Mouse (Mus musculus): ENCODE results near the gene Pde3a. TPM values are rescaled to one million over a fixed set of nuclear protein-coding genes. Genes with fewer than 3 reads are reported as not detected.

Gene Pde3a
- polyA plus RNA-seq, 1 experiment from 2014 or later: 2.8 TPM

- Histone ChIP-seq H3K9me3 (no peaks in the 10 kb centered on the region), H3K9ac (no peak overlapping the region), H3K4me2 (replicated peaks) (no peak overlapping the region), H3K27me3 (replicated peaks) (no peaks in the 10 kb centered on the region), H3K36me3 (no peaks in the 10 kb centered on the region), H3K27ac (no peak overlapping the region), H3K4me1 (no peaks in the 10 kb centered on the region), H3K4me3 (no peak overlapping the region)
- WGBS: 91% methylated on average over 3 of the region's 3 CpGs
- no peak for ATAC-seq (ENCODE audit: low FRiP score, low read depth)
Measured at GRCm38 (mm10) chr6:141271579-141271978, 22.5 kb downstream of the Pde3a start.

- Histone ChIP-seq H3K27ac (no peak overlapping the region), H3K9me3 (no peaks in the 10 kb centered on the region), H3K27me3 (replicated peaks) (no peaks in the 10 kb centered on the region), H3K4me1 (no peaks in the 10 kb centered on the region), H3K4me3 (no peak overlapping the region), H3K36me3 (no peaks in the 10 kb centered on the region), H3K4me2 (replicated peaks) (no peak overlapping the region), H3K9ac (no peak overlapping the region)
- WGBS: 86% methylated on average over 6 of the region's 6 CpGs
- no peak for ATAC-seq (ENCODE audit: low FRiP score, low read depth)
Measured at GRCm38 (mm10) chr6:141273685-141274084, 24.6 kb downstream of the Pde3a start.

DNA sequence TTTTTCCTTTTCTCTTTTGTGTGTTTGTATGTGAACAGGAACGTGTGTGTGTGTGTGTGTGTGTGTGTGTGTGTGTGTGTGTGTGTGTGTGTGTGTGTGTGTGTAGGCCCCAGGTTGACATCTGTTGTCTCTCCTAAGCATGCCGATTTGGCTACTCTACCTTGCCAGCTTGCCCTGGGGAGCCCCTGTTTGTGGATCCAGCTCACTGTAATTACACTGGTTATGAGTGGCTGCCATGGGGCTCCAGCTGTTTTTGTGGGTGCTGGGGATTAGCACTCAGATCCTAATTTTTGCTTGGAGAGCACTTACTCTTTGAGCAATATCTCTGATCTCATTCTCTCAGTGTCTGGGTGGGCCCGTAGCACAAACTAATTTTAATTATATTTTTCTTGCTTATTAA, 32.6 kb downstream of the Pde3a start:
- no peak overlapping the region for H3K4me2 ChIP-seq (replicated peaks)
- no peaks in the 10 kb centered on the region for H3K9me3 ChIP-seq
- H3K4me1 ChIP-seq: no peaks in the 10 kb centered on the region
- ATAC-seq (ENCODE audit: low FRiP score, low read depth): no peak
- no peak overlapping the region for H3K9ac ChIP-seq
- H3K4me3 ChIP-seq: no peak overlapping the region
- no peaks in the 10 kb centered on the region for H3K36me3 ChIP-seq
- H3K27ac ChIP-seq: no peak overlapping the region
- 85% methylated on average over 3 of the region's 3 CpGs for WGBS
- no peaks in the 10 kb centered on the region for H3K27me3 ChIP-seq (replicated peaks)

DNA sequence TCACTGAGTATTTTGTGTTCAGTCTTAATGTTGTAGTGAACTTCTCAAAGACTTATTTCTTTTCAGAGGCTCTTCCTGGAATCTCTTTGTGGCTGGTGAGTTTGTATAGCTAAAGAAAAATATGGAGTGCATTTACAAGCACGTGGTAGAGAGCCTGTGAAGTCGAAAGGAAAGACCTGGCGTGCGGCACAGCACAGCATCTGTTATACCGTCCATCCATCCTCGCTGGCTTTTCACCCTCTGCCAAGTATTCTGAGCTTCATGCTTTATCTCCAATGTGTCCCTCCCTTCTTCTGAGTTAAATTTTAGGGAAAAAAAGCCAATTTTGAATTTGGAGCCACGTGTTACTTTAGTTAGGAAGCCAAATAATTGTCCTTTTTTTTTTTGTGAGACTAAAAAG, 33.7 kb downstream of the Pde3a start:
- H3K36me3 ChIP-seq: no peaks in the 10 kb centered on the region
- no peak for ATAC-seq (ENCODE audit: low FRiP score, low read depth)
- H3K9me3 ChIP-seq: no peaks in the 10 kb centered on the region
- no peak overlapping the region for H3K4me3 ChIP-seq
- no peaks in the 10 kb centered on the region for H3K4me1 ChIP-seq
- no peaks in the 10 kb centered on the region for H3K27me3 ChIP-seq (replicated peaks)
- no peak overlapping the region for H3K4me2 ChIP-seq (replicated peaks)
- H3K9ac ChIP-seq: no peak overlapping the region
- 84% methylated on average over 7 of the region's 7 CpGs for WGBS
- H3K27ac ChIP-seq: no peak overlapping the region

- Histone ChIP-seq H3K4me2 (replicated peaks) (no peak overlapping the region), H3K4me1 (no peaks in the 10 kb centered on the region), H3K27ac (no peak overlapping the region), H3K4me3 (no peak overlapping the region), H3K27me3 (replicated peaks) (no peaks in the 10 kb centered on the region), H3K9ac (no peak overlapping the region), H3K36me3 (no peaks in the 10 kb centered on the region), H3K9me3 (no peaks in the 10 kb centered on the region)
- ATAC-seq (ENCODE audit: low FRiP score, low read depth): no peak
- WGBS: 93% methylated on average over 2 of the region's 2 CpGs
Measured at GRCm38 (mm10) chr6:141291195-141291594, 42.1 kb downstream of the Pde3a start.

DNA sequence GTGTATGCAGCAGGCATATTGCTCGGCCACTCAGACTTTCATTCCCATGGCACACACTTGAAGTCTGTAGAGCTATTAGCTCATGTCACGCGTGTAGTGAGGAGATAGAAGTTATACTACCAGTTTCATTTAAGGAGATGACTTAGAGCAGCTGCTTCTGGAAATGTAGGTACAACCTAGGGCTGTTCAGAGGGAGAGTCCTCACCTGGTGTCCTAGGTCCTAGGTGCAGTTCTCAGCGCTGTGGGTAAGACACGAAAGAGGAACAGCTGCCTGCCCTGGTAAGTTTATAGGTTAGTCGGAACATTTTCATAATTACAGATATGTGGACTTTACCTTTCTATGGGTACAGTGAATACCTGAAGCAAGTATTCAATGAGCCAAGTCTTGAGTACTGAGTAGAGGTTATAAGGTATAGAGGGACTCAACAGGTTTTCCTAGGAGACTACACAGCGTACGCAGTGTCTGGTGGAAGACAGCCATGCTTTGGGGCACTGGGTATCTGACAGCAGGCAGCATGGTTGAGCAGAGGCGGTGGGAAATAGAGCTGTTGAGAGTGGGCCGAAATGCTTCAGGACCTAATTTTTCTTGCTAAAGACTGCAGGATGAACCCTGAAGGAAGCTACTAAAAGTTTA, 43.9 kb downstream of the Pde3a start:
- Histone ChIP-seq H3K27me3 (replicated peaks) (no peaks in the 10 kb centered on the region), H3K9ac (no peak overlapping the region), H3K4me3 (no peak overlapping the region), H3K4me1 (no peaks in the 10 kb centered on the region), H3K36me3 (no peaks in the 10 kb centered on the region), H3K4me2 (replicated peaks) (no peak overlapping the region), H3K27ac (no peak overlapping the region), H3K9me3 (no peaks in the 10 kb centered on the region)
- no peak for ATAC-seq (ENCODE audit: low FRiP score, low read depth)
- WGBS: 87% methylated on average over 10 of the region's 10 CpGs

DNA sequence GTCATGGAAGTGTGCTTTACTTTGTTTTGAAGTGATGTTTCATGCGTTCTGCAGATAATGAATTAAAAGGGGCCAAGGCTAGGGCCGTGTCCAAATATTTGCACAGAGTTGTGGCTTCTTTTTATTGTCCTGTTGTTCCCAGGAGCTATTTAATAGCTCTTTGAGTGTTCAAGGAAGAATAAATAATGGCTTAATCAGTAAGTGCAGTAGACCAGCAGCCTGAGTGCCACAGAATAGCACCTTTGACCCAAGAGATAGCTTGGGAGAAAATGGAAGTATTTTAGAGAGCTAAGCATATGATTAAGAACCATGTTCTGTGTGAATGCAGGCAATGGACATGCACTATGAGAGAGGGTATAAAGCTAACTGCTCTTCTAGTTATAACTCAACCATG, 44.4 kb downstream of the Pde3a start:
- WGBS: 45% methylated on average over 2 of the region's 2 CpGs
- Histone ChIP-seq H3K27me3 (replicated peaks) (no peaks in the 10 kb centered on the region), H3K4me1 (no peaks in the 10 kb centered on the region), H3K4me2 (replicated peaks) (no peak overlapping the region), H3K27ac (no peak overlapping the region), H3K36me3 (no peaks in the 10 kb centered on the region), H3K4me3 (no peak overlapping the region), H3K9ac (no peak overlapping the region), H3K9me3 (no peaks in the 10 kb centered on the region)
- ATAC-seq (ENCODE audit: low FRiP score, low read depth): no peak

GRCm38 (mm10) chr6:141295264-141295663, 46.2 kb downstream of the Pde3a start:
- WGBS: 70% methylated on average over 3 of the region's 3 CpGs
- Histone ChIP-seq H3K9me3 (no peaks in the 10 kb centered on the region), H3K4me1 (no peaks in the 10 kb centered on the region)

DNA sequence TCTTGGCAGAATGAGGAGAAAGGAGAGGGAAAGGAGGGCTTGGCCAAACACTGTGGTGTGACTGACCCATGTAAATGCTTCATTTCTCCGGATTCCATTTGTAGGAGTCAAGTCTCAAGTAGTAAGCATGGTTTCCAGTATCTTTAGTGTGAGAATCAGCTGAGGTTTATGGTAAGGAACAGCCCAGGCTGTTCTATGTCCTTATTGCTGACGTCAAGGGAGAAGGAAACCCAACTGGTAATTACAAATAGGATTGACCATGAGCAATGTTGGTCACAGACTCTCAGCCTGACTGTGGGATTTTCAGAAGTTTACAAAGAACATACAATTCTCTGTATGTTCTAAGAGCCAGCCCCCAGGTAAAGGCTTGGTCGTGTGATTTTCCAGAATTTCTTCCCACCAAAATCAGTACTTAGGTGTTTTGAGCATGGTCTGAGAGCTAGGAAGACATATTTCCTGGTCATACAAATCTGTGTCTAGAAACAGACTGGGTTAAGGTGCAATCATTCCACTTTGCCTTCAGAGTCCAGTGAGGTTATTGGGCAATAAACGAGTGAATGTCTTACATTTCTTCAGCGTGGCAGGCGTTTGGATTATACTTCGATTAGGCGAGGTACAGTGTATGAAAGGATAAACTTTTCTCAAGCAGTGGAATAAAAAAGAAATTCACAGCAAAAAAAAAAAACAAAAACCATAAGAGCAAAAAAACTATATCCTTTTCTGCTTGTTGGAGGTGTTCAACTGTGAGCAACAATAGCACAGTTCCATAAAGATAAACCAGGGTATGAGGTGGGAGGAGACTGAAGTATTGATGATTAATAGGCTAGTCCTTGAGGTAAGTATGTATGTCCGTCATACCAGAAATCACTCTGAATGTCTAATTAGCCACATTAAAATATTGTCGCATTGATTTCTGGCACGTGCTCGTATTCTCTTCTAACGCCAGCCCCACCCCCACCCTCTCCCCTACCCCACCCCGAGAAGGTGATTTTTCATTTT, 53.0 kb downstream of the Pde3a start:
- H3K4me3 ChIP-seq: no peak overlapping the region
- no peaks in the 10 kb centered on the region for H3K27me3 ChIP-seq (replicated peaks)
- no peaks in the 10 kb centered on the region for H3K36me3 ChIP-seq
- no peak for ATAC-seq (ENCODE audit: low FRiP score, low read depth)
- no peak overlapping the region for H3K4me2 ChIP-seq (replicated peaks)
- no peak overlapping the region for H3K27ac ChIP-seq
- 86% methylated on average over 14 of the region's 14 CpGs for WGBS
- no peaks in the 10 kb centered on the region for H3K4me1 ChIP-seq
- H3K9me3 ChIP-seq: no peaks in the 10 kb centered on the region
- H3K9ac ChIP-seq: no peak overlapping the region

More at GRCm38 (mm10) chr6:141295264-141295663, 46.2 kb downstream of the Pde3a start:
- H3K27me3 ChIP-seq (replicated peaks): no peaks in the 10 kb centered on the region
- H3K4me3 ChIP-seq: no peak overlapping the region
- H3K4me2 ChIP-seq (replicated peaks): no peak overlapping the region
- ATAC-seq (ENCODE audit: low FRiP score, low read depth): no peak
- no peak overlapping the region for H3K27ac ChIP-seq
- no peaks in the 10 kb centered on the region for H3K36me3 ChIP-seq
- H3K9ac ChIP-seq: no peak overlapping the region

DNA sequence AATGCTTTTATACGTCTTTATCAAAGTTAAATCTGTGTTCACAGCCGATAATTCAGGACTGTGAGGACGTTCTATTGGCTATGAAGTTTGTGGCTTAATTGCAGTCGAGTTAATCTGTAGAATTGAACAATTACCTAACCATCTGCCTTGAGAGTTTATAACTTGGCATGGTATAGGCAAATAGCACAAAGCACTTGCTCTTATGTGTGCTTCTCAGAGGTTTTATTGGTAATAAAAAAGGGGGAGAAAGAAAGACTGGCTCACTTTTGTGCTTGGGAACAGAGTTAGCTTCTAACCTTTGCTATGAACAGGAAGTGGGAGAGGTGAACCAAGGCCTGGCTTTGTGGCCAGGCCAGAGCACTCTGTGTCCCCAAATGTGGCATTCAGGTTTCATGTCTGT, 53.8 kb downstream of the Pde3a start:
- Histone ChIP-seq H3K4me3 (no peak overlapping the region), H3K27ac (no peak overlapping the region), H3K9ac (no peak overlapping the region), H3K36me3 (no peaks in the 10 kb centered on the region), H3K4me2 (replicated peaks) (no peak overlapping the region), H3K4me1 (no peaks in the 10 kb centered on the region), H3K9me3 (no peaks in the 10 kb centered on the region), H3K27me3 (replicated peaks) (no peaks in the 10 kb centered on the region)
- ATAC-seq (ENCODE audit: low FRiP score, low read depth): no peak
- 53% methylated on average over 4 of the region's 4 CpGs for WGBS

DNA sequence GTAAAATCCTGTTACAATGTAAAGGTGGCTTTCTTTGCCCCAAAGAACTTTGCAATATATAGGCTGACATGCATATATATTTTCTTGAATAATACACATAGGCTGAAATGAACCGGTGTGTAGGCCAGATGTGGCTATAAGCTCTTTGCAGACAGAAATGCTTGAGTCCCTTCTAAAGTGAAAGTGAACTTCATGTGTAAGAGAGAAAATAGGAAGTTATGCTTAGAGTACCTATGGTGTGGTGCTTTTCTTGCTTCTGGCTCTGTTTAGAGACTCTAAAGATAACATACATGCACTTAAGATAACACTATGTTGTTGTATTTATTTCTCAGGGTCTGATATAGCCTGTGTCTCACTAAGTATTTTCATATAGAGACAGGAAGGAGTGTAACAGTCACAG, 58.3 kb downstream of the Pde3a start:
- no peak for ATAC-seq (ENCODE audit: low FRiP score, low read depth)
- WGBS: 81% methylated on average over 1 of the region's 1 CpGs
- no peak overlapping the region for H3K4me3 ChIP-seq
- no peak overlapping the region for H3K9ac ChIP-seq
- no peaks in the 10 kb centered on the region for H3K27me3 ChIP-seq (replicated peaks)
- no peak overlapping the region for H3K27ac ChIP-seq
- H3K4me2 ChIP-seq (replicated peaks): no peak overlapping the region
- H3K9me3 ChIP-seq: no peaks in the 10 kb centered on the region
- no peaks in the 10 kb centered on the region for H3K4me1 ChIP-seq
- H3K36me3 ChIP-seq: no peaks in the 10 kb centered on the region

- WGBS: 72% methylated on average over 2 of the region's 2 CpGs
- Histone ChIP-seq H3K36me3 (no peaks in the 10 kb centered on the region), H3K4me1 (no peaks in the 10 kb centered on the region), H3K9me3 (no peaks in the 10 kb centered on the region), H3K27me3 (replicated peaks) (no peaks in the 10 kb centered on the region), H3K4me3 (no peak overlapping the region), H3K4me2 (replicated peaks) (no peak overlapping the region), H3K9ac (no peak overlapping the region), H3K27ac (no peak overlapping the region)
- no peak for ATAC-seq (ENCODE audit: low FRiP score, low read depth)
Measured at GRCm38 (mm10) chr6:141308451-141308850, 59.4 kb downstream of the Pde3a start.

Data from neural tube, embryonic 12.5 days (tissue).